Mouse (Mus musculus): ENCODE results near the gene Mcrip2. TPM values are rescaled to one million over a fixed set of nuclear protein-coding genes. Genes with fewer than 3 reads are reported as not detected.
A peak's percentile ranks its signal among the peaks of the same experiment; 100 is the strongest.

Mcrip2 gene
- polyA plus RNA-seq, 1 experiment from 2014 or later = 133 TPM

- H3K27ac ChIP-seq = peak overlapping the region; percentile 98
- peak overlapping the region; percentile 86 for H3K4me3 ChIP-seq
- no peaks in the 10 kb centered on the region for H3K9me3 ChIP-seq
- peaks cover 78% of the 10 kb centered on the region for H3K4me1 ChIP-seq
- peaks cover 59% of the 10 kb centered on the region for H3K36me3 ChIP-seq
- WGBS = 89% methylated on average over 12 of the region's 12 CpGs
- H3K27me3 ChIP-seq (ENCODE audit: insufficient read depth, poor library complexity, severe bottlenecking) = no peaks in the 10 kb centered on the region
- no peak for DNase-seq (ENCODE audit: low spot score)
Measured at GRCm38 (mm10) chr17:25834595-25835222, 33.9 kb downstream of the Mcrip2 start.

- DNase-seq (ENCODE audit: low spot score) = no peak
- Histone ChIP-seq H3K9me3 (no peaks in the 10 kb centered on the region), H3K27ac (peak overlapping the region; percentile 98), H3K4me1 (peaks cover 76% of the 10 kb centered on the region), H3K27me3 (ENCODE audit: insufficient read depth, poor library complexity, severe bottlenecking) (no peaks in the 10 kb centered on the region), H3K36me3 (peaks cover 54% of the 10 kb centered on the region), H3K4me3 (peak overlapping the region; percentile 86)
- 46% methylated on average over 6 of the region's 6 CpGs for WGBS
Measured at GRCm38 (mm10) chr17:25833961-25834594, 34.5 kb downstream of the Mcrip2 start.

DNA sequence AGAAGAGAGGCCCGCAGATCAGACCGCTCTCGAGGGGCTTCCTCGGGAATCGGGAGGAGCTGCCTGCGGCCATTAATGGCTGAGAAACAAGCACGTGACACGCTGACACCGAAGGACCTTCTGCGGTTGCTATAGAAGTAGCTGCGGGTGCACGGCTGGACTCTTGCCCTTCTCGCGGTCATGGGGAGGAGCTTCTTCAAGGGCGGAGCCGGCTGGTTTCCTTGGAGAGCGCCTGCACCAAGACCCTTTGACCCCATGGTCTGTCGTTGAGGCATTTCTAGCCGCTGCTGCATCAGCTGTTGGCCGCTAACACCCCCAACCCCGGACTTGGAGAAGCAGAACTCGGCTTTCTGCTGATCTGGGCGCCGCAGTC lies 35.3 kb downstream of the Mcrip2 start, which contains the start of gene Stub1:
TSS of gene Stub1 (minus strand) at position 114 of the 373 bp plus-strand sequence.
- Histone ChIP-seq H3K9me3 (no peaks in the 10 kb centered on the region), H3K4me3 (peak within 1 kb of the TSS; percentile 86), H3K36me3 (peaks cover 48% of the 10 kb centered on the region), H3K27me3 (ENCODE audit: insufficient read depth, poor library complexity, severe bottlenecking) (no peaks in the 10 kb centered on the region), H3K27ac (peak within 1 kb of the TSS; percentile 98), H3K4me1 (peaks cover 84% of the 10 kb centered on the region)
- under 1% methylated on average over 24 of the region's 24 CpGs for WGBS
- DNase-seq (ENCODE audit: low spot score) = peak; percentile 98

DNA sequence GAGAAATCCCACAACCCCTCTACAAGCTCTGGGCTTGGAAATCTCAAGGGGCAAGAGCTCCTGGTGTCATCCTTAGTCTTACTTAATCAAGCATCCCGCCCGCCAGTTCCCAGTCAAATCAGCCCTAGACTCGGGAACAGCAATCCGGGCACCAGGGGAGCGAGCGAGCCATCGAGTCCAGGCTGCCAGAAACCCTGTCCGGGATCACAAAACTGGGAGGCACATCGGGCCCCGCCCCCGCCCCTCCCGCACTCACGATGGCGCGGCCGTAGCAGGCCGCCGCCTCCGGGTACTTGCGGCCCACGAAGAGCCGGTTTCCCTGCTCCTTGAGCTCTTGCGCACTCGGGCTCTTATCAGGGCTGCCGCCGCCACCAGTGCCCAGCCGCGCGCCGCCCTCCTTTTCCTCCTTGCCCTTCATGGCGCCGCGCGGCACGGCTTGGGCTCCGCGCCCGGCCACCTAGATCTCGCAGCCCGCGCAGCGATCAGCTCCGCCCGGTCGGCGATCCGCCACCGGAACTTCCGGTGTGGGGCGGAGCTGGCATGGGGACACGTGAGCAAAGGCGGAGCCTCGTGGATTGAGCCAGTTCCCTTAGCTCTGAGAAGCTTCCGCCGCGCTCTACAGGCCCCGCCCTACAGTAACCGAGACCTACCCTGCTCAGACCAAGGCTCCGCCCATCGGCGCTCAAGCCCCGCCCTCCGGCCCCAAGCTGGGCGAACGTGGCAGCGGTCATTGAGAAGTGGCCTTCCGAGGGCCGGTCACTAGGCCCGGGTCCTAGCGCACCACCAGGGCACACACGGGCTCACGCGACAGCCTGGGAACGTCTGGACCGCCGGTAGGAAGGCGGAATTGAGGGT lies 35.9 kb downstream of the Mcrip2 start:
- under 1% methylated on average over 77 of the region's 77 CpGs for WGBS
- Histone ChIP-seq H3K36me3 (peaks cover 48% of the 10 kb centered on the region), H3K27ac (peak overlapping the region; percentile 98), H3K9me3 (no peaks in the 10 kb centered on the region), H3K4me1 (peaks cover 84% of the 10 kb centered on the region), H3K27me3 (ENCODE audit: insufficient read depth, poor library complexity, severe bottlenecking) (no peaks in the 10 kb centered on the region), H3K4me3 (peak overlapping the region; percentile 86)
- peak; percentile 100 for DNase-seq (ENCODE audit: low spot score)

DNA sequence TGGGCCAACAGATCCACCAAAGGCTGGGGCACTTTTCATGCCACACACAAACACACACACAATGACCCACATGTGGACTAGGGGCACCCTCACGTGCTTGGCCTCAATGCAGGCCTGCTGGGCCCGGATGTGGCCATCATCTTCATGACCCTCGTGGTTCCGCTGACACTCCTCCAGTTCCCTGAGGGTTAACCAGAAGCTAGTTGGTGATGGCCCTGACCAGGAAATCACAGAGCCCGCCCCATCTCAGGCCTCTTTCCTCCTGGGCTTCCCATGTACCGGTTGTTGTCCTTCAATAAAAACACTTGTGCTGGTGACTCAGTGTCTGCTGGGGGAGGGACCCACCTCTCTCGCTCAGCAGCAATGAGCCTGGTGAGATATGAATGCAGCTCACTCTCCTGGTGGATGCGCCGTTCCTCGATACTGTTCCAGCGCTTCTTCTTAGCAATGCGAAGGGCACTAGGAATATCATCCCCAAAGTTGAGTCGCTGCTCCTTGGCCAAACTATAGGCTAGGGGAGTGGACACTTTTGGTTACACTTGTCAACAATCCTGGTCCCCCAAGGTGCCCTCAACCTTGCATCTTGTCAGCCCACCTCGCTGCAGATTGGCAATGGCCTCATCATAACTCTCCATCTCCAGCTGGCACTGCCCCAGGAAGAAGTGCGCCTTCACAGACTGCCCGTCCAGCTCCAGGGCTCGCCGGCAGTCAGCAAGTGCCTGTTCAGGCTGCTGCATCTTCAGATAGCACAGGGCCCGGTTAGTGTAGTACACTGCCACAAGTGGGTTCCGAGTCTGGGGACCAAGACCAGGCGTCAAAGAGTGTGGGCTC lies 36.9 kb downstream of the Mcrip2 start:
- Histone ChIP-seq H3K4me3 (peak overlapping the region; percentile 86), H3K9me3 (no peaks in the 10 kb centered on the region), H3K27me3 (ENCODE audit: insufficient read depth, poor library complexity, severe bottlenecking) (no peaks in the 10 kb centered on the region), H3K27ac (peak overlapping the region; percentile 98), H3K4me1 (peaks cover 84% of the 10 kb centered on the region), H3K36me3 (peaks cover 57% of the 10 kb centered on the region)
- DNase-seq (ENCODE audit: low spot score) = no peak
- WGBS = 53% methylated on average over 21 of the region's 21 CpGs

DNA sequence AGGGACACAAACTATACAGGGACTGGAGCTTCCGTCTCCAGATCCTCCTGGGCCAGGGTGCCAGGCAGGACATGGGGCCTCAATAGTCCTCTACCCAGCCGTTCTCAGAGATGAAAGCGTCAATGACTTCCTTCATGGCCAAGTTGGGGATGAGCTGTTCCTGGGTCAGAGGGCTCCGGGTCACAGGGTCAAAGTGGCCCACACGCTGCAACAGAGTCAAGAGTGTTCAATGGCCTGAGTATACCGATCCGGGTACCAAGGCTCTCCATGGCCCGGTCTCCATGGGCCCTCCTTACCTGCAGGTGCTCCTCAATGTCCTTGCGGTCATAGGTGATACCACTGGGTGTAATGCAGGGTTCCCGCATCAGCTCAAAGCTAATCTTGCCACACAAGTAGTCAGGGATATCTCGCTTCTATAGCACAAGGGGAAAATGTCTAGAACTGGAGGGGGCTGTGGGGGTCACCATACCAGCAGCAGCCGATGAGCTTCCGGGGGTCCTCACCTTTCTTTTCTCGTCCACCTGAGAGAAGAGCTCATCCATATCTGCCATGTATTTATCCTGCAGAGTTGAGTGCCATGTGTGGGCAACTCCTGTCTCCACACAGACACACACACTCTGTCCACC lies 37.6 kb downstream of the Mcrip2 start:
- peak overlapping the region; percentile 86 for H3K4me3 ChIP-seq
- peaks cover 60% of the 10 kb centered on the region for H3K36me3 ChIP-seq
- no peaks in the 10 kb centered on the region for H3K27me3 ChIP-seq (ENCODE audit: insufficient read depth, poor library complexity, severe bottlenecking)
- H3K9me3 ChIP-seq = no peaks in the 10 kb centered on the region
- H3K27ac ChIP-seq = no peak overlapping the region
- DNase-seq (ENCODE audit: low spot score) = no peak
- H3K4me1 ChIP-seq = peaks cover 84% of the 10 kb centered on the region
- WGBS = 89% methylated on average over 14 of the region's 14 CpGs

DNA sequence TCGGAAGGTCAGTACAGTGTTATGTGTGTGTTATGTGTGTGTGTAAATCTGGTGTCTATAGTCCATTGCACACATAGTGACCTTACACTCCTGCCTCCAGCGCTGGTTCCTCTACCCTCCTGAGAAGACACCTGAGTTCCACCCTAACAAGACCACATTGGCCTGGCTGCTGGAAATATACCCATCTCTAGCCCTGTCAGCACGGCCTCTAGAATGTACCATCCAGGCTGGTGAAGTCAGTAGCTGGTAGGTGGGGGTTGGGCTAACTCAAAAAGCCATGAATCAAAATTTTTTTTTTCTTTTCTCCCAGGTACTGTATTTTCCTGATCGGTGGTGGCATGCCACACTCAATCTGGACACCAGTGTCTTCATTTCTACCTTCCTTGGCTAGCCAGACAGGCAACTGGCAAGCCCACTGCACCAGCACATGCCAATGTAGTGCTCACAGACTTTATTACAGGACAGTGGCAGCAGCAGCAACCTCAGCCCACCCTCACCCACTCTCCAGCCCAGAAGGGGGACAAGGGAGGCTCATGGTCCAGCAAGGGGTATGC lies 38.3 kb downstream of the Mcrip2 start:
- 0 out of 2 replicates have a peak overlapping the region, but pooled peaks have one; percentile 31 for H3K27ac ChIP-seq
- WGBS = 87% methylated on average over 4 of the region's 4 CpGs
- DNase-seq (ENCODE audit: low spot score) = no peak

GRCm38 (mm10) chr17:25829558-25830017 lies 39.0 kb downstream of the Mcrip2 start:
- H3K27ac ChIP-seq = peak overlapping the region; percentile 93
- H3K4me1 ChIP-seq = peaks cover 84% of the 10 kb centered on the region
- peaks cover 55% of the 10 kb centered on the region for H3K36me3 ChIP-seq
- H3K27me3 ChIP-seq (ENCODE audit: insufficient read depth, poor library complexity, severe bottlenecking) = no peaks in the 10 kb centered on the region
- peak overlapping the region; percentile 86 for H3K4me3 ChIP-seq
- 37% methylated on average over 8 of the region's 8 CpGs for WGBS
- no peaks in the 10 kb centered on the region for H3K9me3 ChIP-seq
- no peak for DNase-seq (ENCODE audit: low spot score)

More for the DNA sequence above, 38.3 kb downstream of the Mcrip2 start:
- Histone ChIP-seq H3K9me3 (no peaks in the 10 kb centered on the region), H3K4me1 (peaks cover 84% of the 10 kb centered on the region), H3K4me3 (peak overlapping the region; percentile 86), H3K36me3 (peaks cover 60% of the 10 kb centered on the region), H3K27me3 (ENCODE audit: insufficient read depth, poor library complexity, severe bottlenecking) (no peaks in the 10 kb centered on the region)

GRCm38 (mm10) chr17:25828712-25829557 lies 39.6 kb downstream of the Mcrip2 start, which contains the start of gene Jmjd8:
Gene Jmjd8 (plus strand): TSS chr17:25828867.
- WGBS = under 1% methylated on average over 32 of the region's 32 CpGs
- peak within 1 kb of the TSS; percentile 86 for H3K4me3 ChIP-seq
- peak; percentile 94 for DNase-seq (ENCODE audit: low spot score)
- H3K27me3 ChIP-seq (ENCODE audit: insufficient read depth, poor library complexity, severe bottlenecking) = no peaks in the 10 kb centered on the region
- no peaks in the 10 kb centered on the region for H3K9me3 ChIP-seq
- H3K36me3 ChIP-seq = peaks cover 55% of the 10 kb centered on the region
- H3K27ac ChIP-seq = peak within 1 kb of the TSS; percentile 93
- H3K4me1 ChIP-seq = peaks cover 84% of the 10 kb centered on the region

DNA sequence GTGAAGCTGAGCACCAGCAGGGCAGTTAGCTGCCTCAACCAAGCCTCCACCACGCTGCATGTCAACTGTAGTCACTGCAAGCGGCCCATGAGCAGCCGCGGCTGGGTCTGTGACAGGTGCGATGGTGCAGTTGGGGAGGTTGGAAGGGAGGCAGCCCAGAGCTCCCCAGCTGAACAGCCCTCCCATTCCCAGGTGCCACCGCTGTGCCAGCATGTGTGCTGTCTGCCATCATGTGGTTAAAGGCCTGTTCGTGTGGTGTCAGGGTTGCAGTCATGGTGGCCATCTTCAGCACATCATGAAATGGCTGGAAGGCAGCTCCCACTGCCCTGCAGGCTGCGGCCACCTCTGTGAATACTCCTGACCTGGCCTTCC lies 40.4 kb downstream of the Mcrip2 start:
- WGBS = 85% methylated on average over 8 of the region's 8 CpGs
- DNase-seq (ENCODE audit: low spot score) = no peak
- H3K4me3 ChIP-seq = peak overlapping the region; percentile 86
- peak overlapping the region; percentile 93 for H3K27ac ChIP-seq
- H3K9me3 ChIP-seq = no peaks in the 10 kb centered on the region
- no peaks in the 10 kb centered on the region for H3K27me3 ChIP-seq (ENCODE audit: insufficient read depth, poor library complexity, severe bottlenecking)
- H3K4me1 ChIP-seq = peaks cover 82% of the 10 kb centered on the region
- H3K36me3 ChIP-seq = peaks cover 55% of the 10 kb centered on the region

All from heart, embryonic 10.5 days (tissue).